Mouse (Mus musculus): ENCODE results near the gene Zbtb21. TPM values are rescaled to one million over a fixed set of nuclear protein-coding genes. Genes with fewer than 3 reads are reported as not detected.
"Not testable (repeated sequence)": the region's sequence is repeated elsewhere in the genome, so short reads cannot be mapped to it uniquely, and the experiment has no call there.

Gene Zbtb21
- polyA plus RNA-seq, 1 experiment from 2014 or later = 12.7 TPM

DNA sequence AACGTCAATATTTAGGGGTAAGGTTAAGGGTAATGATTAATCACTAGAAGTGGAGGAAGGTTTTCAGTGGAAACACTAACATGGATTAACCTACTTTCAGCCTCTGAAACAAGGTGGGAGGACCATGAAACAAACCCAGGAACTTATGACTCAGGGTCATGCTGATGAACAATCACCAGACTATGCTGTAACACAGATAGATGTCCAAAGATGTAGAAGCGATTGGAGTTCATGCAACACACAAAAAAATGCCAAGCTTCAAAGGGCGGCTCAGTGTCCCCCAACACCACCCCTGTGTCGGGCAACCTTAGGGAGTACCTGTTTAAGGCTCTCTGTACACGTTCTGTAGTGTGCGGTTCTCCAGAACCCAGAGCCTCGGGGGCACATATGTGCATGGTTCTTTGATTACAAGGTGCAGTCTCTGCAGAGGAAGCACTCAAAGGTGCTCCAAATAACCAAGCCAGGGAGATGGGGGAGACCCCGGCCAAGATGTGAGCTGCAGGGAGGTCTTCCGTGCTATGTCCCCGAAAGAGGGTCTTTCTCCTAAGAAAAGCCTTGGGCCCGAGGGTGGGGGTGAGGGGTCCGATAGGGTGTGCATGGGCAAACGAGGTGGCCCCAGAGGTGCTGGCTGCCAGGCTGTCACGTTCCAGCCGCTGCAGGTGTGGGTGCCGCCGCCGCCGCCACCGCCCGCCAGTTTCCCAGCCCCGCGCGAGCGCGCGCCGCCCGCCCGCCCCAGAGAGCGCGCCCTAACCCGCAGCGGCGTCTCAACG lies 856 bp downstream of the Zbtb21 start:
- WGBS = 8% methylated on average over 36 of the region's 36 CpGs
- no peaks in the 10 kb centered on the region for H3K9me3 ChIP-seq
- H3K9ac ChIP-seq = peak overlapping the region; percentile 74
- ATAC-seq (ENCODE audit: low FRiP score, low read depth) = peak; percentile 53
- no peaks in the 10 kb centered on the region for H3K27me3 ChIP-seq
- peak overlapping the region; percentile 84 for H3K4me2 ChIP-seq
- peak overlapping the region; percentile 80 for H3K4me3 ChIP-seq
- H3K27ac ChIP-seq (replicated peaks) = peak overlapping the region; percentile 99
- H3K4me1 ChIP-seq (replicated peaks) = peaks cover 21% of the 10 kb centered on the region
- H3K36me3 ChIP-seq = peaks cover 2% of the 10 kb centered on the region

DNA sequence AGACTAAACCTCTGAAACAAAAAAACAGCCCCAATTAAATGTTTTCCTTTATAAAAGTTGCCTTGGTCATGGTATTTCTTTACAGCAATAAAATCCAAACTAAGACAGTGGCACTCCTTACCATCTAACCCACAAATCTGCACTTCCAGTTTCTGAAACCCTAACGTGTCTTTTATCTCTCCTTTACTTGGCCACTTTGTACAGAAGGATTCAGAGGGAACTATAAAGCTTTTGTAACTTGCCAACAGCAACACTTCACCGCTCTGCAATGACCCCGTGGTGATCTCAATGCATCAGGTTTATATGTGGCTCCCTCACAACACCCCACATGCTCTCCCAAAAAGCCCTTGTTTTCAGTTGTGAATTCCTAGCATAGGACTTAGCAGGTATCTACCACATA lies 2.1 kb downstream of the Zbtb21 start:
- WGBS = 96% methylated on average over 3 of the region's 3 CpGs
- peaks cover 21% of the 10 kb centered on the region for H3K4me1 ChIP-seq (replicated peaks)
- no peak overlapping the region for H3K4me3 ChIP-seq
- H3K9ac ChIP-seq = no peak overlapping the region
- ATAC-seq (ENCODE audit: low FRiP score, low read depth) = no peak
- no peak overlapping the region for H3K4me2 ChIP-seq
- H3K36me3 ChIP-seq = peaks cover 11% of the 10 kb centered on the region
- no peaks in the 10 kb centered on the region for H3K27me3 ChIP-seq
- no peak overlapping the region for H3K27ac ChIP-seq (replicated peaks)
- no peaks in the 10 kb centered on the region for H3K9me3 ChIP-seq

DNA sequence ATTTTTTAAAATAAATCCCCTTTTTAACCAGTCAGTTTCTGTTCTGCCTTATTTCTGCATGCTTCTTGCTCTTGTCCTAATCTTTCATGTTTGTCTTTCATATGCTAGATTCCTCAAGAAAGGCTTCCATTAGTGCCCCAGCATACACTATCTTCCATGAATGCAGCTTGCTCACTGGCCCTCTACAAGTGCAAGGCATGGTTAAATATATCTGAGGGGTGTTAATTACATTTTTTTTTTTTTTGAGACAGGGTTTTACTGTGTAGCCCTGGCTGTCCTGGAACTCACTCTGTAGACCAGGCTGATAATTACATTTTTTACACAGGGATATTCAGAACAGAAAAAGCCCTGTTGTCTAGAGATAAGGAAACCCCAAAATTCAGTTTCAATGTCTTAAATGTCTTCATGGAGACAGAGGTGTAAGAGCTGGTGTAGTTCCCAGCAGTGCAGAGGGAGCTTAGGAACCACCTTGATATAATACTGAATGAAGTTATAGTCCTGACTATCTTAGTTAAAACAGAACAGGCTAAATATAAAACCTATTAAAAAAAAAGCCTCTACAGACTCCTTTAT lies 3.9 kb downstream of the Zbtb21 start:
- Histone ChIP-seq H3K4me3 (no peak overlapping the region), H3K9me3 (no peaks in the 10 kb centered on the region), H3K36me3 (peaks cover 21% of the 10 kb centered on the region), H3K9ac (no peak overlapping the region), H3K27ac (replicated peaks) (no peak overlapping the region), H3K4me2 (no peak overlapping the region), H3K27me3 (no peaks in the 10 kb centered on the region), H3K4me1 (replicated peaks) (peaks cover 21% of the 10 kb centered on the region)
- no peak for ATAC-seq (ENCODE audit: low FRiP score, low read depth)

DNA sequence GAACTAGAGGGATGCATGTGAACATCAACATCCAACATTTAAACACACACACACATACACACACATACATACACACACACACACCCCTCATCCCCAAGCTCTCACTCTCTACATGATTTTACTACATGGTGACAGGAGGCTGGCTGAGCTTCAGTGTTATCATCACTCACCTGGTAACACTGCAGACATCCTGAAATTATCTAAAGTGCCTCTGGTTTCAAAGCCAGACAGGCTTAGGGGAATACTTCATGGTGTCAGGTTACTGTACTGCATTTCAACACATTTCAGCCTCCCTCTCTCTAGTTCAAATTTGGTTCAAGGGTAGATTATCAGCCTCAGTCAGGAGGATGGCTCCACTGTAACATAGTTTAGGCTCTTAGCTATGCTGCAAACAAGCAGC lies 4.8 kb downstream of the Zbtb21 start:
- no peak for ATAC-seq (ENCODE audit: low FRiP score, low read depth)
- H3K27ac ChIP-seq (replicated peaks) = no peak overlapping the region
- H3K9ac ChIP-seq = no peak overlapping the region
- H3K36me3 ChIP-seq = peaks cover 21% of the 10 kb centered on the region
- H3K27me3 ChIP-seq = no peaks in the 10 kb centered on the region
- no peak overlapping the region for H3K4me3 ChIP-seq
- H3K4me1 ChIP-seq (replicated peaks) = peaks cover 14% of the 10 kb centered on the region
- H3K4me2 ChIP-seq = no peak overlapping the region
- H3K9me3 ChIP-seq = no peaks in the 10 kb centered on the region

DNA sequence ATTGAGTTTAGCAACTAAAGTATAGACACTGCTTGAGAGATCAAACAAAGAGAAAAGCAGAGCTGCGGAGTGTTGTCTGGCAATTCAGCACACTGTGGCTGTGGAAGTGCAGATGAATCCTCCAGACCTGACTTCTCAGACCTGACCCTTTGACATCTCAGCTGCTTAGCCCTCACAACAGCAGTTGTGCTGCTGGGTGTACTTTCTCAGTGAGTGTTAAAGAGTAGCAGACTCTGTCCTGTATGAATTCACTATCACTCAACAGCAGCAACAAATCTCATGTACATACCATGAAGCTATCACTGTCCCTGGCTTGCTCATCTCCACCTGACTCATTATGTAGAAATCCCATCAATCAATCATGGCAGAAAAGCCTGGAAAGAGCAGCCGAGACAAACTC lies 6.4 kb downstream of the Zbtb21 start:
- Histone ChIP-seq H3K36me3 (peaks cover 32% of the 10 kb centered on the region), H3K9me3 (no peaks in the 10 kb centered on the region), H3K4me3 (no peak overlapping the region), H3K27me3 (no peaks in the 10 kb centered on the region), H3K4me2 (no peak overlapping the region), H3K4me1 (replicated peaks) (peaks cover 7% of the 10 kb centered on the region), H3K27ac (replicated peaks) (no peak overlapping the region), H3K9ac (no peak overlapping the region)
- WGBS = 79% methylated on average over 2 of the region's 2 CpGs
- ATAC-seq (ENCODE audit: low FRiP score, low read depth) = no peak

DNA sequence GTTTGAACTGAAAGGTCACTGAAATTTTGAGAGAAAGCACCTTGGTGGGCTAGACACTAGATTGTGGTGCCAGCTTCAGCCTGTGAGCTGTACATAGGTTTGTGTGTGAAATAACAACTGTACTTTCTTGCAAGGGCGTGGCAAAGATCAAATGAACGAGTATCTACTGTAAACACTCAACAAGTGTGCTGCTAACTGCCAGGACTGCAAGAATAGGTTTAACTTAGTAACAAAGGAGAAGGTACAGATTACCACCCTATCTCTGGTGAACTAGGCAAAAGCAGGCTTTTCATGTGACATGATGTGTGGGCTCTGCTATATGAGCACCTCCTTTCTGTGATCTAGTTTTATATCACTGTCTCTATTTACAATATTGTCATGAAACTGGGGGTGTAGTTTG lies 9.1 kb downstream of the Zbtb21 start:
- no peak overlapping the region for H3K27ac ChIP-seq (replicated peaks)
- 94% methylated on average over 2 of the region's 2 CpGs for WGBS
- no peak overlapping the region for H3K4me2 ChIP-seq
- no peaks in the 10 kb centered on the region for H3K27me3 ChIP-seq
- no peaks in the 10 kb centered on the region for H3K9me3 ChIP-seq
- H3K4me1 ChIP-seq (replicated peaks) = no peaks in the 10 kb centered on the region
- ATAC-seq (ENCODE audit: low FRiP score, low read depth) = no peak
- peaks cover 45% of the 10 kb centered on the region for H3K36me3 ChIP-seq
- H3K9ac ChIP-seq = no peak overlapping the region
- no peak overlapping the region for H3K4me3 ChIP-seq

DNA sequence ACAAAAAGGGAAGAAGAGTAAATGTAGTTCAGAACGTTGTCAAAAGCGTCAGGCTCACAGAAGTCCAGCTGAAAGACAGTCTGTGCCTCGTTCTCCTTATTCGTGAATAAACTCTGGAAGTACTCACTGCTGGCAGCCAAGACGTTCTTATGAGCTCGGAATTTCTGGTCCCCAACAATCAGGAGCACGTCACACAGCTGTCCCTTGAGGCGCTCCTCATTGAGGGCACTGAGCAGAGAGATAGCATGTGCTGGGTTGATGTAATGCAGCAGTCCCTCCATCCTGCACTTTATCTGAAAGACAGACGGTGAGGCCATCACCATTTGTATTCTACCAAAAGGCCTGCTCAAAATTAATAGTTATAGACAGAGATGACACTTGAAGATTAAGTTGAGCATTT lies 9.6 kb downstream of the Zbtb21 start:
- Histone ChIP-seq H3K27ac (replicated peaks) (no peak overlapping the region), H3K9me3 (no peaks in the 10 kb centered on the region), H3K27me3 (no peaks in the 10 kb centered on the region), H3K9ac (no peak overlapping the region), H3K4me2 (no peak overlapping the region), H3K36me3 (peaks cover 45% of the 10 kb centered on the region), H3K4me3 (no peak overlapping the region), H3K4me1 (replicated peaks) (no peaks in the 10 kb centered on the region)
- no peak for ATAC-seq (ENCODE audit: low FRiP score, low read depth)
- 89% methylated on average over 9 of the region's 9 CpGs for WGBS

DNA sequence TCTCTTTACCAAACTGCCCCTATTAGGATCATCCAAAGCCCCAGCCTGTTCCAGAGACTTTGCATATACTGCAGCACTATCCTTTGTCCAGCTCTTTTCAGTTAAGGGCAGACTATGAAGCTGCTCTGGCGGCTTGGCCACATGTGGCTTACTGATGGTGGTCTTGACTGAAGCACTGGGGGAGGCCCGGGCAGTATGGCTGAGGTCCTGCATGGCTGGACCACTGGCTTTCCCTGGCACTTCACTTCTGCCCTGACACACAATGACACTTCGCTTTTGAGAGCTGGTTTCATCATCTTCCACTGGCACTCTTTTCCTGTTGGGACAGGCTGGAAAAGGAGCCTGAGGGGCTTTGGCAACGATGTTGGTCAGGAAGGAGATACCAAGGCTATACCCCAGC lies 10.1 kb downstream of the Zbtb21 start:
- Histone ChIP-seq H3K4me1 (replicated peaks) (no peaks in the 10 kb centered on the region), H3K36me3 (peaks cover 45% of the 10 kb centered on the region), H3K27me3 (no peaks in the 10 kb centered on the region), H3K4me2 (no peak overlapping the region), H3K4me3 (no peak overlapping the region), H3K9me3 (no peaks in the 10 kb centered on the region), H3K9ac (no peak overlapping the region), H3K27ac (replicated peaks) (no peak overlapping the region)
- ATAC-seq (ENCODE audit: low FRiP score, low read depth) = no peak
- 92% methylated on average over 4 of the region's 4 CpGs for WGBS

DNA sequence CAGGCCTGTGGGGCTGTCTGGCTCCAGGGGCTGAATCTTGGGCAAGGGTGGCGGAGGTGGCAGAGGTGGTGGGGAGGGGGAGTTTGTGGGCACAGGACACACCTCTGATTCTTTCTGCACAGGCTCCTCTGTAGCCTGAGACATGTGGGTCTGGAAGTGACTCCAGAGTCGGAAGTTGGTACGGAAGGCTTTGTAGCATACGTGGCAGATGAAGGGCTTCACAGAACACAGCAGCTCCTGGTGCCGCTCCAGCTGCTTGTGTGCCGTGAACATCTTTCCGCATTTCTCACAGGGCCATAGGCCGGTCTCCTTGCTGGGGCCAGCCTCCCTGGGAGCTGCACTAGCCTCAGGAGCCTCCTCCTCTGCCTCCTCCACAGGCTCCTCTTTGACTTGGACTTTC lies 12.4 kb downstream of the Zbtb21 start:
- ATAC-seq (ENCODE audit: low FRiP score, low read depth) = no peak
- H3K9me3 ChIP-seq = no peaks in the 10 kb centered on the region
- H3K9ac ChIP-seq = no peak overlapping the region
- H3K4me2 ChIP-seq = no peak overlapping the region
- WGBS = 92% methylated on average over 8 of the region's 8 CpGs
- H3K27ac ChIP-seq (replicated peaks) = no peak overlapping the region
- peaks cover 32% of the 10 kb centered on the region for H3K36me3 ChIP-seq
- no peak overlapping the region for H3K4me3 ChIP-seq
- no peaks in the 10 kb centered on the region for H3K4me1 ChIP-seq (replicated peaks)
- H3K27me3 ChIP-seq = no peaks in the 10 kb centered on the region

DNA sequence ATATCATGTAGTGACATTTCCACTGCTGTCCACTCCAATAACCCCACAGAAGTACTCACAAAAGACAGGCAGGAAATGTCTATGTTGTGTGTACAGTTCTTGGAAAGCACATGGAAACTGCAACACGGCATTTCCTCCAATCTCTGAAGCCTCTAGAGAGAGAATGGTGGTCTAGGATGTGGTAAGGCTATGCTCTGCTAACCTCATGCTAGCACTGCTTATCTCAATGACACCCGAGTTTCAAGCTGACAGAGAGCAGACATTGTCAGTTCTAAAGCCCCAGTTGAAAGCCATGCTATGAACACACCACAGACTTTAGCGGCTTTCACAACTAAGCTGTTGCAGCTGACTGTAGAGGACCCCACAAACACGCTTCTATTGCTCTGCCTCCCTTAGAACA lies 13.6 kb downstream of the Zbtb21 start:
- ATAC-seq (ENCODE audit: low FRiP score, low read depth) = no peak
- Histone ChIP-seq H3K9me3 (no peaks in the 10 kb centered on the region), H3K36me3 (peaks cover 27% of the 10 kb centered on the region), H3K4me3 (no peak overlapping the region), H3K27ac (replicated peaks) (no peak overlapping the region), H3K9ac (no peak overlapping the region), H3K4me2 (no peak overlapping the region), H3K4me1 (replicated peaks) (no peaks in the 10 kb centered on the region), H3K27me3 (no peaks in the 10 kb centered on the region)
- 86% methylated on average over 4 of the region's 4 CpGs for WGBS

DNA sequence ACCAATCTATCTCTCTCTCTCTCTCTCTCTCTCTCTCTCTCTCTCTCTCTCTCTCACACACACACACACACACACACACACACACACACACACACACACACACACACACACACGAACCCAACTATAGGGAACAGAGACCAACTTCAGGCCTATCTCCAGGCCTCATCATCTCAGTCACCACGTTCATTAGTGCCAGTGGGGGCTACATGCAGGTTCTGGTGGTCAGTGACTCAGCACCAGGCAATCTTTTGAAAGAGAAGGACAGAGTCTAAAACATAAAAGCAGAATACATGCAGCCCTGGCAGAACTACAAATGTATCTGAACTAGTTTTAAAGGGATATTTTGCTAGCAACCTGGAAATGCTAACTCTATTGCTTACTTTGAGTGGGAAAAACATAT lies 15.4 kb downstream of the Zbtb21 start:
- 95% methylated on average over 2 of the region's 2 CpGs for WGBS
- peaks cover 22% of the 10 kb centered on the region for H3K36me3 ChIP-seq
- not testable (repeated sequence) for H3K9me3 ChIP-seq; H3K27me3 ChIP-seq; H3K27ac ChIP-seq (replicated peaks); H3K9ac ChIP-seq; ATAC-seq (ENCODE audit: low FRiP score, low read depth); H3K4me3 ChIP-seq; H3K4me2 ChIP-seq; H3K4me1 ChIP-seq (replicated peaks)

DNA sequence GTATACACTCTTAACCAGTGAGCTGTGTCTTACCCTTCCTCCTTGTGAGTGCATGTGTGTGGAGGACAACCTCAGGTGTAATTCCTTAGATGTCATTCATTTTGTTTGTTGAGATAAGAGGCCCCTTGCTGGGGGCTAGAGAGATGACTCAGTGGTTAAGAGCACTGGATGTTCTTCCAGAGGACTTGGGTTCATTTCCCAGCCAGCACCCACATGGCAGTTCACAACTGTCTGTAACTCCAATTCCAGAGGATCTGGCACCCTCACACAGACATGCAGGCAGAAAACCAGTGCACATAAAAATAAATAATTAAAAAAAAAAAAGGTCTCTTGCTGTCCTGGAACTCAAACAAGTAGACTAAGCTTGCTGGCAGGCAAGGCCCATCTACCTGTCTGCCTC lies 20.6 kb downstream of the Zbtb21 start:
- H3K9ac ChIP-seq = no peak overlapping the region
- ATAC-seq (ENCODE audit: low FRiP score, low read depth) = no peak
- no peak overlapping the region for H3K27ac ChIP-seq (replicated peaks)
- H3K9me3 ChIP-seq = no peaks in the 10 kb centered on the region
- no peak overlapping the region for H3K4me2 ChIP-seq
- H3K36me3 ChIP-seq = no peaks in the 10 kb centered on the region
- H3K27me3 ChIP-seq = no peaks in the 10 kb centered on the region
- no peaks in the 10 kb centered on the region for H3K4me1 ChIP-seq (replicated peaks)
- no peak overlapping the region for H3K4me3 ChIP-seq

DNA sequence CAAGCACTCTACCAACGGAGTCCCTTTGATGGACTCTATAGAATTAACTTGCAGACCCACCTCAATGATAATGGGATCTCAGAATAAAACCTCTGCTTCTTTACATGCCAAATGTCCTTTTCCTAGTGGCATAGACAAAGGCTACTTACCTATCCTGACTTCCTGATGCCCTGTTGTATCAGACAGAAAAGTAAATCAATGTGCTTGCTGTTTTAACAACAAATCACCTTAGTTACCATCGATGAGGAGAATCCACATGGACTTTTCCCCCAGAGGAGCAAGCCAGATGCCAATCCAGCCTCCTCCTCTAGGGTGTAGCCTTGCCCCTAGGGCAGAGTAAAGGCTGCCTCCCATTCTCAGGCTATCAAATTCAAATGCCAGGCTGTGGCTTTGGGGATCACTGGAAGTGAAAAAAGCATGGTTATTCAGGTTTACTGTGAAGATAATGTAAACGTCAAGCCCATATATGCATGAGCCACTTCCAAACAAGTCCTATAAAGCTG lies 21.9 kb downstream of the Zbtb21 start:
- Histone ChIP-seq H3K9ac (no peak overlapping the region), H3K9me3 (no peaks in the 10 kb centered on the region), H3K4me2 (no peak overlapping the region), H3K4me3 (no peak overlapping the region), H3K27ac (replicated peaks) (no peak overlapping the region), H3K4me1 (replicated peaks) (no peaks in the 10 kb centered on the region), H3K27me3 (no peaks in the 10 kb centered on the region), H3K36me3 (no peaks in the 10 kb centered on the region)
- WGBS = 90% methylated on average over 3 of the region's 3 CpGs
- no peak for ATAC-seq (ENCODE audit: low FRiP score, low read depth)

Measured in hindbrain, embryonic 15.5 days (tissue).